Mouse (Mus musculus): ENCODE measurements at regions not wholly inside any gene's neighbourhood (a gene's known extent, or its start where the extent isn't known, plus 50 kb on each side); places are given as distances from the start of the nearest gene placed in this dataset.

DNA sequence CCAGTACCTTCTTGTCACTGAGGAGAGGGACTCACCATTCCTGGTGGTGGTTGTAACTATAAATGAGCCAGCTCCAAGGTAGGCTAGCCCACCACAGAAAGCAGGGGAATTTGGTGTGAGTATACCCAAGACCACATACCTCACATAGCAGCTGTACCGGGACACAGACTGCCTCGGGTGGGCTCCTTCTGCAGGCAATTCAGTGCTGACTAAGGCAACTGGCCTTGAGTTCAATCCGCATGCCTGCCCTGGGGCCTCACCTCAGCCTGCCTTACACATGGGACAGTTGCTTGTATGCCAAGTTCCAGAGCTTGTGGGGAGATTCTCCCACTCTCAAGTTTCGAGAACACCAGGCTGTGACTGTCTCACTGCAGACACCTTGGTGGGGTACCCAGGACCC is 153.6 kb downstream of the Gm26897 start:
- ATAC-seq (replicated peaks; ENCODE audit: low FRiP score, poor library complexity, severe bottlenecking), result no peak

DNA sequence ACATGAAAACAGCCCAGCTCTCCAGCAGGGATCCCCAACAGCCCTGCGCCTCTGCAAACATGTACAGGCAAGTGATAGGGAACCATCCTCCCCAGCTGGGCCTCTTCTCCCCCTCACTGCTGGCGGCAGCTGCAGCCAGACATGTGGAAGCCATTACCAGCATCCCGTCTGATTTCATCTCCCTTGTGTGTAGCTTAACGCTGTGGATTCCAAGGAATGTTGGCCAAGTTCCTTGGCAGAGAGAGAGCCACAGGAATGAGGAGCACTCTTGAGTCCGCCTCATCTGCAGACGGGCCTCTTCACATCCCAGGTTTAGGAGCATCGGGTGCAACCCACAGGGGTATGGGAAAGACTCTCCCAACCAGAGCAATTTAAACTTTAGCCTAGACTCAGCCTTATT is 157.1 kb downstream of the Gm26897 start:
- no peak for ATAC-seq (replicated peaks; ENCODE audit: low FRiP score, poor library complexity, severe bottlenecking)

DNA sequence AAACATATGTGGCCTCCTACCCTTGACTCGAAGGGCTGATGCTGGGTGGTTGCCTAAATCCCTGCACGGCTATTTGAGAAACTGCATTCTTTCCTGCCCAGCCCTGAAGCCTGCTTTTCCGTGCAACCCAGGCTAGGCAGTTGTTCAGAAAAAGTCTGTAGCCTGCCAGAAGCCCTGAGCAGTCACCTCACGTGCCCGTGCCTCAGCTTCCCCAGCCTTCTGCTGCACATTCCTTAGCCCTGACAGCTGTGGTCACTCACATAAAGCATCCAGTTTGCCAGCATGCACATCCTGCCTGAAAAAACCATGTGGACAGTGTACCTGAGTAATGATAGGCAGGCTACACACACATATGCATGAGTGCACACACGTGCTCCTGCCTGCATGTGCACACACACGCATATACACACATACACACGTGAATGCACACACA is 157.6 kb downstream of the Gm26897 start:
- ATAC-seq (replicated peaks; ENCODE audit: low FRiP score, poor library complexity, severe bottlenecking), result no peak

DNA sequence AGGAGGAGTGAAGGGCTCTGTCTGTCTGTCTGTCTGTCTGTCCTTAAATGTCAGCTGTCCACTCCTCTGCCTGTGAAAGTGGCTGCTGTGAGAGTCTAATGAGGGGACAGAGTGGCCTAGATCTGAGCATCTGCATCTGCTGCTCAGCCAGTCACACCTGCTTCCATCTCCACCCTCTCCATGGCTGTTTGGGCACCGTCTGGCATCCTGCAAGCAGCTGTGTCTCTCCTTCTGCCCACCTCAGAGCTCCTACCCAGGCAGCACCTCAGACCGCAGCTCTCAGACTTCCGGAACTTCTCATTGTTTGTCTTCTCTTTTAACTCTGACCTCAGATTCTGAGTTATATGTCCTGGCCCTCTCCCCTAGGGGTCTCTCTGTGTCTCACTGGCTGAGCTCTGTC is 159.2 kb downstream of the Gm26897 start:
- no peak for ATAC-seq (replicated peaks; ENCODE audit: low FRiP score, poor library complexity, severe bottlenecking)

GRCm38 (mm10) chr5:111893905-111894311 is 160.2 kb downstream of the Gm26897 start:
- ATAC-seq (replicated peaks; ENCODE audit: low FRiP score, poor library complexity, severe bottlenecking), result no peak

DNA sequence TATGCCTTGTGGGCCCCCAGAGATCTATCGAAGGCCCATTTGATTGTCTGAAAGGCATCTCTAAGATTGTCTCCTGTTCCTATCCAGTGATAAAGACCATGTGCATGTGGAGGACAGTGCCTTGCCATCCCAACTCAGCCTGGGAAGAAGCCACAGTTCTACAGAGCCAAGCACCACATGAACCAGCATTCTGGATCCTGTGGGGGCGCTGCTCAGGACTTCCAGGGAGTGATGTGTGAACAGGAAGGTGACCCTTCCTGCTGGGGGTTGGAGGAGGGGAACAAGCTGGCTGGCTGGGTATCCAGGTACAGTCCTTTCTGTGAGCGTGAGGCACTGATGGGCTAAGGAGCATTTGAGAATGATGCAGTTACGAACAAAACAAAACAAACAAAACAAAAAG is 163.8 kb downstream of the Gm26897 start:
- ATAC-seq (replicated peaks; ENCODE audit: low FRiP score, poor library complexity, severe bottlenecking), result no peak

GRCm38 (mm10) chr5:111898482-111898881 is 164.8 kb downstream of the Gm26897 start:
- no peak for ATAC-seq (replicated peaks; ENCODE audit: low FRiP score, poor library complexity, severe bottlenecking)

DNA sequence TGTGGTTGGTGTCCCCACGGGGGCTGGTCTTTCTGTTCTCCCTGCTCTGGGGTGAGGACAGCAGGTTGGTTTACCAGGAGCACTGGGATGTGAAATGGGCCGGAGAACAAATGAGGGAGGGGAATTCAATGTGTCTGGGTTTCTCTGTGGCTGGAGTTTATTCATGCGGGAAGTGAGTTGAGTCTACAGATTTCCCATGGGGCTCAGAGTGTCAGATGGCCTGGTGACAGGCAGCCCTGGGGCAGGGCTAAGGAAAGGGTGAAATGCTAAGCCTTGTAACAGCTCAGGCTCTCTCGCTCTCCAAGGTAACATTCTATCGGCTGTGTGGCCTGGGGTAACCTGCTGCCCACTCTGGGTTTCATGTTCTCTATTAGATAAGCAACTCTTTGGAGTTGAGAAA is 167.5 kb downstream of the Gm26897 start:
- ATAC-seq (replicated peaks; ENCODE audit: low FRiP score, poor library complexity, severe bottlenecking), result no peak

- ATAC-seq (replicated peaks; ENCODE audit: low FRiP score, poor library complexity, severe bottlenecking), result no peak
Observed at GRCm38 (mm10) chr5:111901678-111902077, 168.0 kb downstream of the Gm26897 start.

DNA sequence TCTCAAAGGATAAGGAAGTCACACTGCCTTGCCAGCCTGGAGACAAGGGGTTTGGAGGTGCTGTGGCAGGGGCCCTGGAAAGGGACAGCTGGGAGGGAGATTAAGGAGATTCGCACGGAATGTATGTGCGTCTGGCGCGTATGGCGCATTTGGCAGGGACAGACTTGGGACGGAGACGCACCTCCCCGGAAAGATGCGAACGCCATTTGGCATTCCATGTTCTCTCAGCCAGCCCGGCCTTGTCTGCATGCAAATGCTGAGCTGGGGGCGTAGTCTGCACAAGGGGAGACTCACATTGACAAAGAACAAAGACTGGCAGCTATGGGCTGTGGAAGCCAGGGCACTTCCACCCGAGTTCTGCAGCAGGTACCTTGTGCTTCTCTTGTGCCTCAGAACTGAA is 174.4 kb downstream of the Gm26897 start:
- ATAC-seq (replicated peaks; ENCODE audit: low FRiP score, poor library complexity, severe bottlenecking), result no peak

GRCm38 (mm10) chr5:111910514-111910913 is 176.8 kb downstream of the Gm26897 start:
- ATAC-seq (replicated peaks; ENCODE audit: low FRiP score, poor library complexity, severe bottlenecking), result no peak

GRCm38 (mm10) chr5:111913354-111913753 is 179.6 kb downstream of the Gm26897 start:
- no peak for ATAC-seq (replicated peaks; ENCODE audit: low FRiP score, poor library complexity, severe bottlenecking)

DNA sequence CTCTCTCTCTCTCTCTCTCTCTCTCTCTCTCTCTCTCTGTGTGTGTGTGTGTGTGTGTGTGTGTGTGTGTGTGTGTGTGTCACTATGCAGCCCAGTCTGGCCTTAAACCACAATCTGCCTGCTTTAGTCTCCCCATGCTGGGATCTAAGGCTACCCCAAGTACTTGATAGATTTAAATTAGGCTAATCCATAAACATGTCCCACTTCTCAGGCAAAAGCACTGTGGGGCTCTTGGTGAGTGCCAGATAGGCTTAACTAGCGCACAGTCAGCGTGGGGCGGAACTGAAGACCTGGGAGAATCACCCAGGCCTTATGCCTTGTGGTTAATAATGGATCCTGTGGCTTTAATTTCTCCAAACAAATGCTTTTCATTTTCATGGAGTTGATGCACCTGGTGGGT is 180.6 kb downstream of the Gm26897 start:
- no peak for ATAC-seq (replicated peaks; ENCODE audit: low FRiP score, poor library complexity, severe bottlenecking)

DNA sequence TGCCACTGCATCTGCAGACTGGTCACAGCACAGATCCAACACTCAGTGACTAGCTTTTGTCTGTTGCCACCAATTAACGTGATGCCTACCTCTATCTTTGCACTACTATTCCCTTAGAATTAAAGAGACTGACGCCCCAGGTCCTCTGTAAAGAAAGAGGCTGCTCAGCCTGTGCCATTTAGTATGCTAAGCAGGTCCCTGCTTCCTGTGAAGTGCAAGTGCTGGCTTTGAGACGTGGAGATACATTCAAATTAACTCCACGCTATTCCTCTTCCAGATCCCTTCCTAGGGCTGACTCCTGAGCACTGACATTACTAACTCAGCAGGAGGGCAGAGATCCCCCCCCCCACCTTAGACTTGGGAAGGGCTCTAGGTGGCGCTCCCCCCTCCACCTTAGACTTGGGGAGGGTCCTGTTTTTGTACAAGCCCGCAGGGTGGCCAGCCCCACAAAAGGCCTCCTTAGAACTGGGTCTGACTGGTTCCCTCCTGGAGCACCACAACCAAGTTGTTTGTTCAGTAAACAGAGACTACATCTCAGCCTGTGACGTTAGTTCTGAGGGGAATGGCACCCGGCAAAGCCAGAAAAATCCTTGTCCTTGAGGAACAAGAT is 184.0 kb downstream of the Gm26897 start:
- no peak for ATAC-seq (replicated peaks; ENCODE audit: low FRiP score, poor library complexity, severe bottlenecking)

- no peak for ATAC-seq (replicated peaks; ENCODE audit: low FRiP score, poor library complexity, severe bottlenecking)
Observed at GRCm38 (mm10) chr5:111918888-111919287, 185.2 kb downstream of the Gm26897 start.

GRCm38 (mm10) chr5:111922991-111923701 is 189.4 kb downstream of the Gm26897 start:
- no peak for ATAC-seq (replicated peaks; ENCODE audit: low FRiP score, poor library complexity, severe bottlenecking)

DNA sequence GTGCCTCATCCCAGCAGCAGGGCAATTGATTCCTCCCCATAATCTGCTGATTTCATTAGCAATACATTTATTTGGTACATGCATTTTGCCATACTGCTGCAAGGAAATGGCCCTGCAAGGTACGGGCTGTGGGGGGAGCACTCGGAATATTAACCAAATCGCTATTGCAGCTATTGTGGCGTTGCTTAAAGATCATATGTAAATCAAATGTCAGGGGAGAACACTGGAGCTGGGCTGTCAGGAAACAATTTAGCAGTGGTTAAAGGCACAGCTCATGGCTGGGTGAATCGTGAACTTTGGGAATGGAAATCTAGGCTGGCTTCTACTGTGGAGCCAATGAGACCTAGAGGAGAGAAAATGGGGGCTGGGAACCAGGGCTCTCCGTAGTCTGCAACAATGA is 192.0 kb downstream of the Gm26897 start:
- ATAC-seq (replicated peaks; ENCODE audit: low FRiP score, poor library complexity, severe bottlenecking), result no peak

DNA sequence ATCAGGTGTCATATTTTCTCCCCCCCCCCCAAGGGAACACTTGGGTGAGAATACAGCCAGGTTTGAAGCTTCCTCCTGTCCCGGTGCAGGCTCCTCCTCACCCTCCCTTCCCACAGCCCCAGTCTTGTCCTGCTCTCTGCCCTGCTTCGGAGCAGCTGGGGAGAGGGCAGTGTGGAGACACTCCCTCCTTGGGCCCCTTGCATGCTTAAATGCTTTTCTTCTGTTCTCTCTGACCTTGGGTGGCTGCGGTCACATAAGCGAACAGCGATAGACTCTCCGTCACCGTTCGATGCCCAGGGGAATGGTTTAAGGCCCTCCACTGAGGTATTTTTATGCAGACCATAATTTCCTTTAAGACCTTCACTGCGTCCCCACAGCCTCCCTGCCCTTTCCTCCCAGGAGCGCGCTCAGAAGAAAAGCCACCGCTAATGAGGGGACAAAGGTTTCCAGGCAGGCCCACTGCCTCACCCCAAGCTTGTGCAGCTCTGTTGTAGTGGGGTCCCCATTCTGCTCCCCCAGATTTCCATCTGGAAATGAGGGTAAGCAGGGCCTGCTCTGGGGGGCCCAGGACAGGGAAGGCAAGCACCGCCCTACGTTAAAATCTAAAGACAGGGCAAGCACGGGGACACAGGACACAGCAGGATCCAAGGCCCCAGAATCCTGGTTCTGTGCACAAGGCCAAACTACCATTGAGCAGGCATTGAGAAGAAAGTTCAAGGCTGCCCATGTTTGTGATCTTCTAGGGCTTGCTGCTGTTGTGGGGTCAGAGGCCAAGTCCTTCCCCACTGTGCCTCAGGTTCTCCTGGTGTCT is 195.7 kb downstream of the Gm26897 start:
- ATAC-seq (replicated peaks; ENCODE audit: low FRiP score, poor library complexity, severe bottlenecking), result no peak

- no peak for ATAC-seq (replicated peaks; ENCODE audit: low FRiP score, poor library complexity, severe bottlenecking)
Observed at GRCm38 (mm10) chr5:111929991-111930339, 196.2 kb downstream of the Gm26897 start.

DNA sequence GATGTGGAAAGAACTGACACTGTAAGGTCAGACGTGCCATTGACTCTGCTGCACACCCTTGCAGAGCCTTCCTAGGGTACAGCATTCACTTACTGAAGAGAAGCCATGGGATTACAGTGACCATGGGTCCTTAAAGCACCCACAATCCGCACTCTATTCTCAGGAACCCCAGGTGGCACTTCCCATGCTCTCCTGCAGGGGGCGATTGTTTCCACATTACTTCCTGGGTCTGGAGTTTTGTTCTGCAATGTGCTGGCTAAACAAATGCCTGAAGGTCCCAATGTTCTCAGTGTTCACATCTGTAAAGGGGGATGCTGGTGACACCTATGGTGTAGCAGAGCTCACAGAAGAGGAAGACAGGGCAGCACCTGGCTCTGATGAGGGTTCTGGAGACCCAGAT is 198.0 kb downstream of the Gm26897 start:
- no peak for ATAC-seq (replicated peaks; ENCODE audit: low FRiP score, poor library complexity, severe bottlenecking)

All from erythroblast, adult 5-6 weeks (primary cell).